Mouse (Mus musculus) urinary bladder, postnatal 14 days (tissue): ENCODE measurements around the gene Tmem232.
"Not testable (repeated sequence)": the region's sequence is repeated elsewhere in the genome, so short reads cannot be mapped to it uniquely, and the experiment has no call there.

Source experiments
- DNase-seq: peaks from one replicate; pipeline ENCODE4 v3.0.0; 2021; ENCODE audit warnings: low spot score

Tmem232 gene

GRCm38 (mm10) chr17:65221687-65222086 lies 318.9 kb downstream of the Tmem232 start:
- DNase-seq: not testable (repeated sequence)
